Mouse (Mus musculus) urinary bladder, postnatal 10 days (tissue): ENCODE data around the gene Gm428.
"Not testable (repeated sequence)": the region's sequence is repeated elsewhere in the genome, so short reads cannot be mapped to it uniquely, and the experiment has no call there.

Source experiments
- DNase-seq: peaks from one replicate; pipeline ENCODE4 v3.0.0; 2022; ENCODE audit warnings: low spot score

The Gm428 gene

GRCm38 (mm10) chr4:73683216-73683615 is at the start of gene Gm428:
Gene Gm428, plus strand, starts transcription at chr4:73683516.
- not testable (repeated sequence) for DNase-seq

GRCm38 (mm10) chr4:73637821-73638220 is 45.5 kb upstream of the Gm428 start, which contains the start of gene Gm11236:
Gene Gm11236, plus strand, starts transcription at chr4:73638121.
- not testable (repeated sequence) for DNase-seq

- DNase-seq = not testable (repeated sequence)
Observed at GRCm38 (mm10) chr4:73661864-73662263, 21.5 kb upstream of the Gm428 start.

GRCm38 (mm10) chr4:73668054-73668453 is 15.3 kb upstream of the Gm428 start, which contains the start of gene Gm11239:
Gene Gm11239, plus strand, starts transcription at chr4:73668354.
- DNase-seq = not testable (repeated sequence)

- DNase-seq = no peak
Observed at GRCm38 (mm10) chr4:73718761-73719160, 35.4 kb downstream of the Gm428 start.

- no peak for DNase-seq
Observed at GRCm38 (mm10) chr4:73719819-73720218, 36.5 kb downstream of the Gm428 start.
